Mouse (Mus musculus): ENCODE results near the gene Ppef2. TPM values are rescaled to one million over a fixed set of nuclear protein-coding genes. Genes with fewer than 3 reads are reported as not detected.
A peak's percentile ranks its signal among the peaks of the same experiment; 100 is the strongest.

Ppef2 gene
- polyA plus RNA-seq, 1 experiment from 2014 or later, result not detected

DNA sequence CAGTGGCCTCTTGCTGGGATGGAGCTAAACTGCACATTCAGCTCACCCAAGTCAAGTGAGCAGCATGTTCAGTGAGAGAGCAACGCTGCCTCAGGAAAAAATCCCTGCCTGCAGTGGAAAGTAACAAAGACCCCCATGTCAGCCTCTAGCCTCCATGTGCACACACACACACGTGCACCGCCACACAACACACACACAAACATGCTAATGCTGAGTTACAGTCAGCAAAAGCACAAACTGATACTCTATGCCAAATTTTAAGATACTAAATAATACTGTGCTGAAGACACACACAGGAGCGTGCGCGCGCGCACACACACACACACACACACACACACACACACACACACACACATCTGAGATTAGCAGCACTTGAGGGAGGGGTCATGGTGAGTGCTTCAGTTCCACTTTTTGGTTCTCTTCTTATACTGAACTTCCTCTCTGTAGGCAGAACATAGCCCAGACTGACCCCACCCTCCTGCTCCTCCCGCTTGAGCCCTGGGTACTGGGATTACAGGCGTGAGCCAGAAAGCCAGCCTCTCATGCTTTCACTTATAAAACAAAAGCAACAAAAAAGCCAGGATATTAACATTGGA lies 23.0 kb upstream of the Ppef2 start:
- Histone ChIP-seq H3K9ac (replicated peaks; ENCODE audit: low read length) (no peak overlapping the region), H3K27me3 (ENCODE audit: control insufficient read depth, insufficient read depth, low read length) (no peaks in the 10 kb centered on the region), H3K27ac (replicated peaks; ENCODE audit: low read depth, low read length) (no peak overlapping the region), H3K36me3 (replicated peaks; ENCODE audit: control insufficient read depth, insufficient read depth, low read depth, low read length) (no peaks in the 10 kb centered on the region), H3K4me1 (ENCODE audit: control insufficient read depth, insufficient read depth, low read length) (no peaks in the 10 kb centered on the region), H3K4me3 (ENCODE audit: low read depth, low read length) (no peak overlapping the region), H3K9me3 (replicated peaks; ENCODE audit: control insufficient read depth, low read length) (no peaks in the 10 kb centered on the region), H3K4me2 (ENCODE audit: low read depth, low read length) (no peak overlapping the region)
- DNase-seq (ENCODE audit: low spot score) (no peak), ATAC-seq (replicated peaks; ENCODE audit: insufficient number of reproducible peaks, low FRiP score, low TSS enrichment, low read depth) (no peak)
- WGBS, result 85% methylated on average over 10 of the region's 10 CpGs

DNA sequence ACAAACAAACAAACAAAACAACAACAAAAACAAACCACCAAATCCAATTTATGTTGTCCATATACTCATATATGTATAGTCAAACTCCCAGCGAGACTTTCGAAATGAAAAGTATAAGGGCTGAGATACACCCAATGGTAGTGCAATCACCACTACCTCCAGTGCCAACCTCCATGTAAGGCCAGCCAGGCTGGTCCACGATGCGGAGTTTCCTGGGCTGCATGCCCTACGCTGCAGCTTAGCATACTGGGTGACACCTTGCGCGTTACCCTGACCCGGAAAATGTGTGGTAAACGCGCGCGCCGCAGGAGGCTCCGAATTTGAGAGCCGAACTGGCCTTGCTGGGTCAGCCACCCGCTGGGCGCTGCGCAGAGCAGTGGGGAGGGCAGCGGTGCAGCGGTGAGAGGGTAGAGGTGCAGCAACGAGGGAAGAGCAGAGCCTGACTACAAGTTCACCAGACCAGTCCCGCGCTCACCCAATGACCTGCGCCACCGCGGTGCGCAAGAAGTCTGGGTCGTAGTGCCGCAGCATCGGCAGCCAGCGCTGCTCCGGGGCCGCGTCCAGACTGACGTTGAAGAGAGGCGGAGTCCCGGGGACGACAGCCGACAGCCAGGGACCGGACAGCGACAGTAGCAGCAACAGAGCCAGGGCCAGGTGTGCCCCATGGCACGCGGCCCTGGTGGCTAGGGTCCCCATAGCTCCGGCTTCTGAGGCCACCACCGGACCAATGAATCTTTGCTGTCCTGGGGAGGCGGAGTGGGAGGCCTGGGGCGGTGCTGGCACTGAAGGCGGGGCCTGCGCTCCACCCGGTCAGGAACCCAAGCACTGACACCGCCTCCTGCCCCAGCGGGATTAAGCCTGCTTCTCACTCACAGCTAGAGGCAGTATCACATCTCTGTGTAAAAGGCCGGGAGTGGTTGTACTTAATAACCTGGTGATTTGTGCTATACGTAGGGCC lies 21.6 kb upstream of the Ppef2 start, which contains the start of gene Naaa:
Gene Naaa, minus strand, starts transcription at position 734 of the 958 bp plus-strand sequence.
- Histone ChIP-seq H3K4me2 (ENCODE audit: low read depth, low read length) (peak within 1 kb of the TSS; percentile 84), H3K9ac (replicated peaks; ENCODE audit: low read length) (peak within 1 kb of the TSS; percentile 49), H3K27ac (replicated peaks; ENCODE audit: low read depth, low read length) (no peak within 1 kb of the TSS), H3K4me3 (ENCODE audit: low read depth, low read length) (peak within 1 kb of the TSS; percentile 70), H3K4me1 (ENCODE audit: control insufficient read depth, insufficient read depth, low read length) (no peaks in the 10 kb centered on the region), H3K27me3 (ENCODE audit: control insufficient read depth, insufficient read depth, low read length) (no peaks in the 10 kb centered on the region), H3K9me3 (replicated peaks; ENCODE audit: control insufficient read depth, low read length) (no peaks in the 10 kb centered on the region), H3K36me3 (replicated peaks; ENCODE audit: control insufficient read depth, insufficient read depth, low read depth, low read length) (no peaks in the 10 kb centered on the region)
- ATAC-seq (replicated peaks; ENCODE audit: insufficient number of reproducible peaks, low FRiP score, low TSS enrichment, low read depth) (peak; percentile 90), DNase-seq (ENCODE audit: low spot score) (peak; percentile 75)
- 3% methylated on average over 51 of the region's 54 CpGs for WGBS

DNA sequence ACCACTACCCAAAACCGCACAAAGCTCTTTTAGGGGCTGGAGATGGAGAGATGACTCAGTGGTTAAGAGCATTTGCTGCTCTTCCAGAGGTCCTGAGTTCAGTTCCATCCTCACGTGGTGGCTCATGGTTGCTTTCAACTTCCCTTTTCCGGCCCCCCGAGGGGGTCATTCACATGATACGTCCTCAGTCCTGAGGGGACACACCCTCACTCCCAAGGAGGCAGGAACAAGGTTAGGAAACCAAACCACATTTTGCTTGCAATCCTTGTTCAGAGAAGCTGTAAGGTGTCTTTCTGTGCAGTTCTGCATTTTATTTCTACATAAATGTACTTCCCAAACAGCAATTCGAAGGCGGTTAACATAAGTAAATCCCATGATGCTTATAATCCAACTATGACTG lies 14.4 kb upstream of the Ppef2 start:
- WGBS, result 83% methylated on average over 7 of the region's 7 CpGs
- Histone ChIP-seq H3K27me3 (ENCODE audit: control insufficient read depth, insufficient read depth, low read length) (no peaks in the 10 kb centered on the region), H3K27ac (replicated peaks; ENCODE audit: low read depth, low read length) (no peak overlapping the region)

DNA sequence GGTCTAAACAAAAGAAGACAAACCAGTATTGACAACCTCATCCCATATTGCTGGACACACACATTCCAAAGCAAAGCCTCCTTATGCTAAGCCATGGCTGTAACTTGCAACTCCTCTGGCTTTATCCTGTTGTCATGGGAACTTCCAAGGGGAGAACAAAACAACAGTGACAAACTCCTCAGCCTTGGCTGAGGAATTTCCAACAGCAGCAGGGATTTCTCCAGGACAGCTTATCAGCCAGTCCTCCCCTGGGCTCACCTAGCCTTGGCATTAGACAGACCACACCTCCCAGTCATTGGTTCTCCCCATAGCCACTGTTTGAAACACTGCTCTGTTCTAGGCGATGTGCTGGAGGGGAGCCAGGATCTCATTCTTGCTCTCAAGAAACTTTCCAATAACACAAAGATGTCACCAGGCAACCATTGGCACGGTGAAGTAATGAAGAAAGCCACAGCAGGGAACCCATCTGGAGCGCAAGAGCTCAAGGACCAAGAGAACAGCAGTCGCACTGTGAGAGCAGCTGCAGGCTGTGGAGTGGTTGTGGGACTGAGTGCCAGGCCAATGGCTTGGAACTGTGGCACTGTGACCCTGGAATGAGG lies 7.8 kb upstream of the Ppef2 start:
- no peak overlapping the region for H3K9ac ChIP-seq (replicated peaks; ENCODE audit: low read length)
- DNase-seq (ENCODE audit: low spot score), result no peak

More for the DNA sequence above, 14.4 kb upstream of the Ppef2 start:
- ATAC-seq (replicated peaks; ENCODE audit: insufficient number of reproducible peaks, low FRiP score, low TSS enrichment, low read depth) (no peak), DNase-seq (ENCODE audit: low spot score) (no peak)
- H3K9ac ChIP-seq (replicated peaks; ENCODE audit: low read length), result no peak overlapping the region
- H3K36me3 ChIP-seq (replicated peaks; ENCODE audit: control insufficient read depth, insufficient read depth, low read depth, low read length), result no peaks in the 10 kb centered on the region
- H3K4me1 ChIP-seq (ENCODE audit: control insufficient read depth, insufficient read depth, low read length), result no peaks in the 10 kb centered on the region
- H3K4me2 ChIP-seq (ENCODE audit: low read depth, low read length), result no peak overlapping the region
- no peak overlapping the region for H3K4me3 ChIP-seq (ENCODE audit: low read depth, low read length)
- no peaks in the 10 kb centered on the region for H3K9me3 ChIP-seq (replicated peaks; ENCODE audit: control insufficient read depth, low read length)

DNA sequence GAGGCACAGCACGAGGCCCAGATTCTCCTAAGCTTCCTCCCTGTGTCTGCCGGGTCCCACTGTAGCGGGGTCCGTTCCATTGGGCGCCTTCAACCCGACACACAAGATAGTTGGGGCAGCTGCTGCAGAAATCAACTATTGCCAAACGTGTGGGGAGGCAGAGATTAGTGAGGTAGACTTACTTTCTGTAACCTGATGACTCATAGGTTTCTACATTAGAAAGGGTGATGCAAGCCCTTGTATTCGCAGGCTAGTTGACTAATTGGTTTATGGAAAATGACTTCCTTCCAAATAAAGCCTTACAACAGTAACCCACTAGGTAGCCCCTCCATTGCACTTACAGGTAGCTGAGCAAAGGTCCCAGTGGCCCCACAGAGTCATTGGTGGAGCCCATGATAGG lies 6.6 kb upstream of the Ppef2 start:
- Histone ChIP-seq H3K9ac (replicated peaks; ENCODE audit: low read length) (no peak overlapping the region), H3K36me3 (replicated peaks; ENCODE audit: control insufficient read depth, insufficient read depth, low read depth, low read length) (no peaks in the 10 kb centered on the region), H3K4me2 (ENCODE audit: low read depth, low read length) (no peak overlapping the region), H3K9me3 (replicated peaks; ENCODE audit: control insufficient read depth, low read length) (no peaks in the 10 kb centered on the region), H3K27me3 (ENCODE audit: control insufficient read depth, insufficient read depth, low read length) (no peaks in the 10 kb centered on the region), H3K4me1 (ENCODE audit: control insufficient read depth, insufficient read depth, low read length) (no peaks in the 10 kb centered on the region), H3K4me3 (ENCODE audit: low read depth, low read length) (no peak overlapping the region), H3K27ac (replicated peaks; ENCODE audit: low read depth, low read length) (no peak overlapping the region)
- DNase-seq (ENCODE audit: low spot score) (no peak), ATAC-seq (replicated peaks; ENCODE audit: insufficient number of reproducible peaks, low FRiP score, low TSS enrichment, low read depth) (no peak)
- WGBS, result 87% methylated on average over 8 of the region's 8 CpGs

More for the DNA sequence above, 7.8 kb upstream of the Ppef2 start:
- peak; percentile 50 for ATAC-seq (replicated peaks; ENCODE audit: insufficient number of reproducible peaks, low FRiP score, low TSS enrichment, low read depth)
- Histone ChIP-seq H3K4me2 (ENCODE audit: low read depth, low read length) (no peak overlapping the region), H3K27ac (replicated peaks; ENCODE audit: low read depth, low read length) (no peak overlapping the region), H3K4me3 (ENCODE audit: low read depth, low read length) (no peak overlapping the region), H3K4me1 (ENCODE audit: control insufficient read depth, insufficient read depth, low read length) (no peaks in the 10 kb centered on the region), H3K9me3 (replicated peaks; ENCODE audit: control insufficient read depth, low read length) (no peaks in the 10 kb centered on the region), H3K36me3 (replicated peaks; ENCODE audit: control insufficient read depth, insufficient read depth, low read depth, low read length) (no peaks in the 10 kb centered on the region), H3K27me3 (ENCODE audit: control insufficient read depth, insufficient read depth, low read length) (no peaks in the 10 kb centered on the region)
- WGBS, result 19% methylated on average over 4 of the region's 4 CpGs

DNA sequence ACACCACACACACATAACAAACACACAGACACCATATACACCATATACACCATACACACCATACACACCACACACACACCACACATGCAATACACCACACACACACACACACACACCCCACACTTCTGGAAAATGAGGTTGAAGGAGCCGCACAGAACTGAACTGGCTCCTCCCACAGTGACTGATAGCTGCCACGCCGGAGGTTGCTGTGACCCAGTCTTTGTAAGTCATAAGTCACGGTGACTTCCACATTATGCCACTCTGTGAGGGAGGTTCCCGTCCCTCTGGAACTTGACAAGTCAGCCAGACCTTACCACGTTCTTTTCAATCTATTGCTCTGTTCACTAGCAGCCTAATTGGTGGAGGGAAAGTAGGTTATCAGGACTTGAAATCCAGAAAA lies 1.6 kb downstream of the Ppef2 start:
- no peak for ATAC-seq (replicated peaks; ENCODE audit: insufficient number of reproducible peaks, low FRiP score, low TSS enrichment, low read depth)
- Histone ChIP-seq H3K4me3 (ENCODE audit: low read depth, low read length) (no peak overlapping the region), H3K4me2 (ENCODE audit: low read depth, low read length) (no peak overlapping the region), H3K9me3 (replicated peaks; ENCODE audit: control insufficient read depth, low read length) (no peaks in the 10 kb centered on the region), H3K27ac (replicated peaks; ENCODE audit: low read depth, low read length) (no peak overlapping the region), H3K36me3 (replicated peaks; ENCODE audit: control insufficient read depth, insufficient read depth, low read depth, low read length) (no peaks in the 10 kb centered on the region), H3K4me1 (ENCODE audit: control insufficient read depth, insufficient read depth, low read length) (no peaks in the 10 kb centered on the region), H3K27me3 (ENCODE audit: control insufficient read depth, insufficient read depth, low read length) (no peaks in the 10 kb centered on the region), H3K9ac (replicated peaks; ENCODE audit: low read length) (no peak overlapping the region)
- DNase-seq (ENCODE audit: low spot score), result no peak
- 80% methylated on average over 6 of the region's 6 CpGs for WGBS

DNA sequence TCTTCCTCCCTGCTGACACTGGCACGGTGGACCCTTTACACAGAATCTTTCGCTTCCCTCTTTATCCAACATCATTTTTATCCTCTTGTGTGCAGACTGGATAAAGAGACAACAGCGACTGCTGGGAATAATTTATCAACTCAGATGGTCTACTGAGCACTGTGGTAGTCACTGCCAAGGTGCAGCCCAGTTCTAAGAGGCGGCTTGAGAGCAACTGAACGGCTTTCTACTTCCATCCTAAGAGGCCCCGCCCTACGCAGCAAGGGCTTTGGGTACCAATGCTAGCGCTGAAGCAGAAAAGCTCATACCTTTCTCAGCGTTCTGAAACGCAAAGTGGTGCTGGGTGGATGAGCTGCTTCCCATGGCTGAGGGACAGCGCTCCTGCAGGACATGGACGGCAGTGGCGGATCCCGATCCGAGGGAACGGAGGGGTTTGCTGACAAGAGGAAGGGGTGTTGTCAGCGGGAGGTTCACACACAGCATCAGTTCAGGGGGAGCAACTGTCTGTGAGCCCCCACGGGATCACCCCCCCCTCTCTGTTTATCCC lies 3.2 kb downstream of the Ppef2 start:
- DNase-seq (ENCODE audit: low spot score), result peak; percentile 56
- ATAC-seq (replicated peaks; ENCODE audit: insufficient number of reproducible peaks, low FRiP score, low TSS enrichment, low read depth), result no peak
- Histone ChIP-seq H3K9me3 (replicated peaks; ENCODE audit: control insufficient read depth, low read length) (no peaks in the 10 kb centered on the region), H3K9ac (replicated peaks; ENCODE audit: low read length) (0 out of 2 replicates have a peak overlapping the region, but pooled peaks have one; percentile 13), H3K4me1 (ENCODE audit: control insufficient read depth, insufficient read depth, low read length) (no peaks in the 10 kb centered on the region), H3K36me3 (replicated peaks; ENCODE audit: control insufficient read depth, insufficient read depth, low read depth, low read length) (no peaks in the 10 kb centered on the region), H3K27ac (replicated peaks; ENCODE audit: low read depth, low read length) (no peak overlapping the region), H3K4me3 (ENCODE audit: low read depth, low read length) (no peak overlapping the region), H3K27me3 (ENCODE audit: control insufficient read depth, insufficient read depth, low read length) (no peaks in the 10 kb centered on the region), H3K4me2 (ENCODE audit: low read depth, low read length) (no peak overlapping the region)
- 19% methylated on average over 18 of the region's 18 CpGs for WGBS

All from embryonic facial prominence, embryonic 11.5 days (tissue).